Mouse (Mus musculus) liver, postnatal 0 days (tissue): ENCODE results near the gene Kpna2.
"Not testable (repeated sequence)": the region's sequence is repeated elsewhere in the genome, so short reads cannot be mapped to it uniquely, and the experiment has no call there.

Experiments used
- CTCF ChIP-seq: sonication (generic); IDR thresholded peaks from 2 replicates; pipeline ENCODE4 v1.5.1; 2016; ENCODE audit warnings: antibody characterized with exemption, low read depth
- EP300 ChIP-seq: IDR thresholded peaks from 2 replicates; pipeline ENCODE4 v1.6.1; 2016; ENCODE audit warnings: antibody characterized with exemption, low read depth, mild to moderate bottlenecking

DNA sequence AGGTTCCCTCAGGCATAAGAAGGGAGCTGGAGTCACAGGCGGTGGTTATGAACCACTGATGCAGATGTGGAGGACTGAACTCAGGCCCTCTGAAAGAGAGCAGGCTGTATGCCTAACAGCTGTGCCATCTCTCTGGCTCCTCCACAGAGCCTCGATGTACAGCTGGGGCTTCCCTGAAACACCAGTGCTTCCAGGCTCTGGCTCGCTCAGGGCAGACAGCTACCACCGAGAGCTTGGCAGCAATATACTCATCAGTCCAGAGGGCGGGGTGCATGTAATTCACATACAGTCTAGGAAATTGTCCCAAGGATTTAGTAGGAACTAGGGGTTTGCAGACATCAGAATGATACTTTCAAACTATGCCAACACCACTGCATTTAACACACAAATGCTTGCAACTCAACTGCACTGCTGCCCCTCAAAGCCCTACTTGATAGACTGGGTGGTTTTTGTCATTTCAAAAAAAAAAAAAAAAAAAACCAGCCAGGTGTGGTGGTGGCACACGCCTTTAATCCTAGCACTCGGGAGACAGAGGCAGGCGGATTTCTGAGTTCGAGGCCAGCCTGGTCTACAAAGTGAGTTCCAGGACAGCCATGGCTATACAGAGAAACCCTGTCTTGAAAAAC is 13.2 kb downstream of the Kpna2 start:
- not testable (repeated sequence) for TF ChIP-seq CTCF, EP300
